Mouse (Mus musculus) forebrain, embryonic 16.5 days (tissue): ENCODE measurements around the gene Ube2g1. TPM values are rescaled to one million over a fixed set of nuclear protein-coding genes. Genes with fewer than 3 reads are reported as not detected.
"Not testable (repeated sequence)": the region's sequence is repeated elsewhere in the genome, so short reads cannot be mapped to it uniquely, and the experiment has no call there.

Source experiments
- ATAC-seq: fragments of 200-750 bp; cut with Nextera tagmentation; 2 replicates; pipeline ENCODE4 v1.8.0; 2017; ENCODE audit warnings: mild to moderate bottlenecking, moderate library complexity
- H3K27ac ChIP-seq: fragments of 300-500 bp; sonication (generic); 2 replicates; pipeline ENCODE4 v1.5.1; 2014; ENCODE audit warnings: low read length, control low read depth
- H3K27me3 ChIP-seq: fragments of 300-500 bp; sonication (generic); replicated peaks from 2 replicates; pipeline ENCODE4 v1.6.1; 2014; ENCODE audit warnings: low read length; ENCODE audit not compliant: control insufficient read depth, insufficient read depth
- H3K36me3 ChIP-seq: fragments of 300-500 bp; sonication (generic); 2 replicates; pipeline ENCODE4 v1.6.1; 2014; ENCODE audit not compliant: control insufficient read depth, insufficient read depth
- H3K4me1 ChIP-seq: fragments of 300-500 bp; sonication (generic); replicated peaks from 2 replicates; pipeline ENCODE4 v1.6.1; 2014; ENCODE audit warnings: low read length; ENCODE audit not compliant: control insufficient read depth, insufficient read depth
- H3K4me2 ChIP-seq: fragments of 300-500 bp; sonication (generic); 2 replicates; pipeline ENCODE4 v1.6.1; 2014; ENCODE audit warnings: mild to moderate bottlenecking, low read length, control low read depth
- H3K4me3 ChIP-seq: fragments of 300-500 bp; sonication (generic); replicated peaks from 2 replicates; pipeline ENCODE4 v1.5.1; 2014; ENCODE audit warnings: mild to moderate bottlenecking, low read length, control low read depth
- H3K9ac ChIP-seq: fragments of 300-500 bp; sonication (generic); replicated peaks from 2 replicates; pipeline ENCODE4 v1.6.1; 2014; ENCODE audit warnings: low read depth, low read length, control low read depth
- H3K9me3 ChIP-seq: fragments of 300-500 bp; sonication (generic); 2 replicates; pipeline ENCODE4 v1.6.1; 2016; ENCODE audit warnings: low read length; ENCODE audit not compliant: control insufficient read depth
- WGBS: fragments of 180-500 bp; shearing (Covaris S2); extraction: QIAGEN DNeasy Blood & Tissue Kit; methylation state at CpG from one replicate; pipeline ENCODE4 v1.1.7; 2014; 5-methylcytosine and 5-hydroxymethylcytosine counted together
- polyA plus RNA-seq: library from polyadenylated mRNA; unstranded; fragments of >200 nt; fragmentation: Nextera tagmentation; extraction: Ambion mirVana; gene quantifications from 2 replicates; pipeline ENCODE4 v1.2.1, GENCODE M21; 2015

Ube2g1 gene
- polyA plus RNA-seq, 1 experiment from 2014 or later, result 112 TPM

DNA sequence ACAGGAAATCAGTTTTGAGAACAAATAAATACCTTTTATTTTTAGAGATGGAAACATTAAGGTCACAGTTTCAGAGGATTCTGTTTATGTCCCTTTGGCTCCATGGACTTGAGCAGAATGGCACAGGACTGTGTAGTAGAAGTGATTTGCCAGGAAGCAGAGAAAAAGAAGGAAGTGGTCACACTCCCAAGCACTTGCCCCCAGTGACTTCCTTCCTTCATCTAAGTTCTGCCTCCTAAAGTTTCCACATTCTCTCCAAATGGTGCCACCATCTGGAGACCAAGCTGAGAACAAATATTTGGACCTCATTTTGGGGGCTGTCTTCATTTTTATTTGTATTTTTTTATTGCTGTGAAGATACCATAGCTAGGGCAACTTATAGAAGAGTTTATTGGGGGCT lies 90.2 kb downstream of the Ube2g1 start:
- Histone ChIP-seq H3K27ac (no peak overlapping the region), H3K4me3 (no peak overlapping the region), H3K27me3 (no peaks in the 10 kb centered on the region), H3K9me3 (no peaks in the 10 kb centered on the region), H3K36me3 (peaks cover 4% of the 10 kb centered on the region), H3K4me2 (no peak overlapping the region), H3K4me1 (no peaks in the 10 kb centered on the region), H3K9ac (no peak overlapping the region)
- no peak for ATAC-seq

DNA sequence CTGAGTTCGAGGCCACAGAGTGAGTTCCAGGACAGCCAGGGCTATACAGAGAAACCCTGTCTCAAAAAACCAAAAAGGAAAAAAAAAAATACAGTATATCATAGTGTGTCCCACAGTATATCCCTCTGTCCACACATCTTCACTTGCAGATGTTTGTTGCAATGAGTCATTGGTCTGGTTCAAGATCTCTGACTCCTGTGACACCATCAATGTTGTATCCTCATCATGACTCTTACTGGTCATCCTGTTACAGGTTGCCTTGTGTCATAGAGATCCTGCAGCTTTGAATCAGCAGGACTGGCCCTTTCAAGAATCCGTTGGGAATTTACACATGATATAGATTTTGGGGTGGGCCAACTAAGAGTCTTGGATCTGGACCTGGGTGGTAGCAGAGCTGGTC lies 98.0 kb downstream of the Ube2g1 start:
- H3K9me3 ChIP-seq, H3K4me1 ChIP-seq, H3K4me3 ChIP-seq, ATAC-seq, H3K9ac ChIP-seq, H3K4me2 ChIP-seq, H3K36me3 ChIP-seq, H3K27ac ChIP-seq, H3K27me3 ChIP-seq: not testable (repeated sequence)
- 97% methylated on average over 2 of the region's 2 CpGs for WGBS

DNA sequence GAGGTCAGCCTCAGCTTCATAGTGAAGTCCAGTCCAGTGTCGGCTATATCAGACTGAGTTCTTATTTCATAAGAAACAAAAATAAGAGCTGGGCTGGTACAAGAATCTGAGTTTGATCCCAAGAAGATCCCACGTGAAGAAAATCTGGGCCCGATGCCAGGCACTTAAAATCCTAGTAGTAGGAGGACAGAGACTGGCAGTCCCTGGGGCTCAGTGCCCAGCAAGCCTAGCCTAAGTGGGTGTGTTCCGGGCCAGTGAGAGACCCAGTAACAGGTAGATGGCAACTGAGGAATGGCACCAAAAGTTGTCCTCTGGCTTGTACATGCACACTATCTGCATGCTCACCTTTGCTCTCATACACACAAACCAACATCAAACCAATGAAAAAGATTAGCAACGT lies 105.6 kb downstream of the Ube2g1 start:
- peaks cover 15% of the 10 kb centered on the region for H3K36me3 ChIP-seq
- no peaks in the 10 kb centered on the region for H3K27me3 ChIP-seq
- H3K4me1 ChIP-seq, result no peaks in the 10 kb centered on the region
- 86% methylated on average over 5 of the region's 5 CpGs for WGBS
- no peak overlapping the region for H3K4me3 ChIP-seq
- no peak overlapping the region for H3K4me2 ChIP-seq
- H3K9me3 ChIP-seq, result no peaks in the 10 kb centered on the region
- no peak for ATAC-seq
- no peak overlapping the region for H3K9ac ChIP-seq
- H3K27ac ChIP-seq, result no peak overlapping the region

DNA sequence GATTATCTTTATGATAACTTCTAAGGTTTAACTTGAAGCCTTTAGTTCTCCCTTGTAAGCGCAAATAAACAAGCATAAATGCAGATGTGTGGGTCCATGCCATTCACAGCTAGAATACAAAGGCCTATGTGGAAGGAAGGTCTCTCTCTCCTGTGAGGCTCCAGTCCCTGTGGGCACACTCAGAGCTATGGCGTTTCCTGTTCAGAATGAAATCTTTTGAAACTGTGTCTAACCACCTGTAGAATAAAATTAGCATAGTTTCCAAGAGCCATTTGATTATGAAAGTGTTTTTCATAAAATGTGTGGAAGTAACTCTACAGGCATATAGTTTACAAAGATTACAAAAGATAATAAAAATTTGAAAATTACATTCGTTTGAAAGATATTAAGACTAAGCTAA lies 111.1 kb downstream of the Ube2g1 start:
- no peaks in the 10 kb centered on the region for H3K9me3 ChIP-seq
- H3K27ac ChIP-seq, result no peak overlapping the region
- WGBS, result 89% methylated on average over 3 of the region's 3 CpGs
- H3K36me3 ChIP-seq, result peaks cover 8% of the 10 kb centered on the region
- H3K27me3 ChIP-seq, result no peaks in the 10 kb centered on the region
- H3K4me3 ChIP-seq, result no peak overlapping the region
- ATAC-seq, result no peak
- H3K9ac ChIP-seq, result no peak overlapping the region
- no peak overlapping the region for H3K4me2 ChIP-seq
- no peaks in the 10 kb centered on the region for H3K4me1 ChIP-seq

DNA sequence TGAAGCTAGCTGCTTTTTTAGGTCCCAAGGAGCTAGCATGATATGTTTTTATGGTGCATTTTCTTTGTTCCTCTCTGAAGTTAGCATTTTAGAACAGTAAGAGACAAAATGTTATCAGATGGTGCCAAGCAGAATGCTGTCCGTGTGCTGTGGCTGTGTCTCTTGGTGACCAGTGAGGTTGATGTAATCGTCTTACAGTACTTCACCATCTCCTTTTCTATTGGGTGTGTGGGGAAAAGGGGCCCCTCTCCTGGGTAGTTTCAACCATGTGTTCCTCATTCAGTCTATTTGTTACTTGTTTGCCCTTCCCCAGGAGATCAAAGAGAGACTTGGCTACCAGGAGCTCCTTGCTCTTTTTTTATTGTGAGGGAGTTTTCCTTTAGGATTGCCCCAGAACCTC lies 116.1 kb downstream of the Ube2g1 start:
- H3K9ac ChIP-seq, result no peak overlapping the region
- no peak overlapping the region for H3K27ac ChIP-seq
- H3K36me3 ChIP-seq, result peaks cover 4% of the 10 kb centered on the region; the same call in 1 of the 2 replicates
- H3K4me3 ChIP-seq, result no peak overlapping the region
- no peaks in the 10 kb centered on the region for H3K27me3 ChIP-seq
- no peak for ATAC-seq
- H3K4me1 ChIP-seq, result no peaks in the 10 kb centered on the region
- WGBS, result 38% methylated on average over 2 of the region's 2 CpGs
- no peak overlapping the region for H3K4me2 ChIP-seq
- H3K9me3 ChIP-seq, result no peaks in the 10 kb centered on the region

DNA sequence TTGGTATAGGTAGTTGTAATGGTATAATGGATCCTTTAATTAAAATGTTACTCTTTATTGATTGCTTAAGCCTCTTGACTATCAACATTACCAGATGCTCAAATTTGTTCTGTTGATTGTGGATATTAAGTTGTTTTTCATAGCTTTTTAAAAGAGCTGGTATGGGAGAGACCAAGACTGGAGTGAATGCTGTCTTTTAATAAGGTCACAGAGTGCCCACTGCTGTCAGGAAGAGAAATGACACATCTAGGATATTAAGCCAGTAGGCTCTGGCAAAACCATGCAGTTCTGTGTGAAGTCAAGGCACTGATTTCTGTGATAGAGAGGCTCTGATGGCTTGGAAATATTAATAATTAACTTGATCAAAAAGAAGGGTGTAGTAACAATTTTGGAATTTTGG lies 116.8 kb downstream of the Ube2g1 start:
- H3K27me3 ChIP-seq, result no peaks in the 10 kb centered on the region
- no peaks in the 10 kb centered on the region for H3K9me3 ChIP-seq
- no peaks in the 10 kb centered on the region for H3K4me1 ChIP-seq
- no peak for ATAC-seq
- H3K4me3 ChIP-seq, result no peak overlapping the region
- no peak overlapping the region for H3K9ac ChIP-seq
- 0 out of 2 replicates have a peak, but pooled peaks cover 2% of the 10 kb centered on the region for H3K36me3 ChIP-seq
- no peak overlapping the region for H3K4me2 ChIP-seq
- no peak overlapping the region for H3K27ac ChIP-seq

DNA sequence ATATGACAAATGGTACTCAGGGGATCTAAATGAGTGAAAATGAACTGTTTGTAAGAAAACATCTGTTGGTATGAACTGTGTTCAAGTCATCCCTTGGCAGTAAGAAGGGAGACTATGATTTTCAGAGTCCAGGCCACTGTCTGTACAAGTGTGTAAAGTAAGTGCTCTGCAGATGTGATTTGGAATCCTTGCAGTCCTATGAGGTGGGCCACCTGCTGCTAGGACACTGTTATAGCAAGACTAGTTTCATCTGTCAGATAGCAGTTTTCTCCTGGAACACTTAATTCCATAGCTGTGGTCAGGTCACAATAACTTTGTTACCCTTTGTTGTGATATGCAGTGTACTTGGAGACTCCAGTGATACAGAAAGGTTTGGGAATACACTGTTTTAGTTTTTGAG lies 118.9 kb downstream of the Ube2g1 start:
- no peak overlapping the region for H3K4me3 ChIP-seq
- no peaks in the 10 kb centered on the region for H3K9me3 ChIP-seq
- H3K36me3 ChIP-seq, result peaks cover 13% of the 10 kb centered on the region
- no peak overlapping the region for H3K27ac ChIP-seq
- no peak for ATAC-seq
- H3K4me1 ChIP-seq, result no peaks in the 10 kb centered on the region
- no peaks in the 10 kb centered on the region for H3K27me3 ChIP-seq
- H3K4me2 ChIP-seq, result no peak overlapping the region
- H3K9ac ChIP-seq, result no peak overlapping the region

DNA sequence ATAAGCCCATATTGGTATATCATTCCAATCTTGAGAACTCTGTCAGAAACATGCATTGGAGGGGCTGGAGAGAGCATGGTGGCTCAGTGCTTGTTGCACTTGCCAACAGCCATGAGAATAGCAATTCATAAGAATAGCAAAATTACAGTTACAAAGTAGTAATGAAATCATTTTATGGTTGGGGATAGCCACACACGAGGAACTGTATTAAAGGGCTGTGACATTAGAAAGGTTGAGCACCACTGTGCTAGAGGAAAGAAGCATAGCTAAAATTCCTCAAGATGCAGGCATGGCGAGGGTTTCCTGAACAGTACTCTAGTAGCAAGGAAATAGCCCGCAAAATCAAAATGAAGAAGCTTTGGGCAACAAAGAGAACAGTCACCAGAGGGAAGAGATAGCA lies 126.7 kb downstream of the Ube2g1 start:
- H3K9ac ChIP-seq, result no peak overlapping the region
- 88% methylated on average over 3 of the region's 3 CpGs for WGBS
- H3K9me3 ChIP-seq, result no peaks in the 10 kb centered on the region
- peaks cover 29% of the 10 kb centered on the region for H3K36me3 ChIP-seq
- H3K4me1 ChIP-seq, result no peaks in the 10 kb centered on the region
- no peak overlapping the region for H3K27ac ChIP-seq
- no peaks in the 10 kb centered on the region for H3K27me3 ChIP-seq
- no peak overlapping the region for H3K4me3 ChIP-seq
- H3K4me2 ChIP-seq, result no peak overlapping the region
- ATAC-seq, result no peak

DNA sequence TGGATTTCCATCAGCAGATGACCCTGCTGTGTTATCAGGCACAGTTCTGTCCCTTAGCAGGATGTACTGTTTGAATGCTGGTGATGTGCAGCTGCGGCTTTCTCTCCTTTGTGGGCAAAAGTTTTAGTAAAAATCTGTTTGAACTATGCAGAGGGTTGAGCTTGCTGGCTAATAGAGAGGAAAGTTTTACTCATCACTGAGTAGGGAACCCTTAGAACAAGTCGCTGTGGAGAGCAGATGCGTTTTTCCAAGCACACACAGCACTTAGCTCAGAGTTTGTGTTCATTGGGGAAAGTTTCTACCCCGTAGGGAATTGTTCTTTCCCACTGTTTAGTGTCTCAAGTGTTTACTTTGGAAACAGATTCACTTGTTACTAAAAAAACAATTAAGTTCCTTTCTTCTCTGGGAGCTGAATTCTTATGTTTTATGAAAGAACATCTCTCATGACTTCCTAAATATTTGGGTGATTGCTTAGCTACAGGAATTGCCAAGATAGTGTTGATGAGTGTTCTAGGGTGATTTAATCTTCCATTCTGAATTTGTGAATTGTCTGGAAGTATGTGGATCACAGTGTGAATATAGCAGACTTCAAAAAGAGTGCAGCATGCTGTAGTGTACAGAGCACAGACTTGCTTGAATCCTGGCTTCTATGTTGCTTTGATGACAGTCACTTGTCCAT lies 127.9 kb downstream of the Ube2g1 start:
- Histone ChIP-seq H3K9me3 (no peaks in the 10 kb centered on the region), H3K27me3 (no peaks in the 10 kb centered on the region), H3K4me3 (no peak overlapping the region), H3K9ac (no peak overlapping the region), H3K4me1 (no peaks in the 10 kb centered on the region), H3K27ac (no peak overlapping the region), H3K36me3 (peaks cover 31% of the 10 kb centered on the region), H3K4me2 (no peak overlapping the region)
- WGBS, result 83% methylated on average over 4 of the region's 4 CpGs
- no peak for ATAC-seq

DNA sequence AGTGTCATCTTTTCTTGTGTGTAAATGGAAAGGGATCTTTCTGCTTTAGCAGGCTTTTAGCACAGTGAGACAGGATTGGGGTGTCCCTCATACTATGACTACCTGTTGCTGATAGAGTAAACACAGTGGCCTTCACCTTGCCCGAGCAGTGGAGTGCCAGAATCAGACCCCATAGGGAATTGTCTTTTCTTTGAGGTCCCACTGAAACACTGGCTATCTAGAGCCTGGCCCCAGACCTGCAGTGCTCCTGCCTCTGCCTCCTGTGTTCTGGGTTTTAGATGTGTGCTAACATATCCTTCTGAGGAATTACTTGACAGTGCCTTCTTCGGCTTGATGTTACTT lies 128.4 kb downstream of the Ube2g1 start:
- ATAC-seq, result no peak
- no peak overlapping the region for H3K9ac ChIP-seq
- WGBS, result 58% methylated on average over 2 of the region's 2 CpGs
- no peak overlapping the region for H3K4me3 ChIP-seq
- H3K9me3 ChIP-seq, result no peaks in the 10 kb centered on the region
- H3K4me1 ChIP-seq, result no peaks in the 10 kb centered on the region
- H3K27me3 ChIP-seq, result no peaks in the 10 kb centered on the region
- no peak overlapping the region for H3K4me2 ChIP-seq
- no peak overlapping the region for H3K27ac ChIP-seq
- peaks cover 26% of the 10 kb centered on the region for H3K36me3 ChIP-seq
